Mouse (Mus musculus) testis, adult 2 months (tissue): ENCODE data around the gene Sgsm3.

Experiments
- CTCF ChIP-seq: fragments of 200-500 bp; IDR thresholded peaks from 2 replicates; pipeline ENCODE4 v1.5.1; 2012; ENCODE audit warnings: low read depth, mild to moderate bottlenecking, inconsistent platforms, low read length, moderate library complexity; ENCODE audit not compliant: control insufficient read depth, insufficient read depth, insufficient replicate concordance
- POLR2A ChIP-seq: fragments of 200-500 bp; IDR thresholded peaks from 2 replicates; pipeline ENCODE4 v1.6.1; 2012; ENCODE audit warnings: low read depth, mild to moderate bottlenecking, inconsistent platforms, low read length, moderate library complexity; ENCODE audit not compliant: control insufficient read depth

GRCm38 (mm10) chr15:81030891-81031425 lies 53.4 kb downstream of the Sgsm3 start:
- TF ChIP-seq CTCF (no peak), POLR2A (no peak)
